Mouse (Mus musculus) heart, embryonic 12.5 days (tissue): ENCODE results near the gene Arhgdib. TPM values are rescaled to one million over a fixed set of nuclear protein-coding genes. Genes with fewer than 3 reads are reported as not detected.
"Not testable (repeated sequence)": the region's sequence is repeated elsewhere in the genome, so short reads cannot be mapped to it uniquely, and the experiment has no call there.

Experiments used
- ATAC-seq: fragments of 200-750 bp; cut with Nextera tagmentation; 2 replicates; pipeline ENCODE4 v1.8.0; 2017; ENCODE audit warnings: moderate TSS enrichment, moderate library complexity; ENCODE audit not compliant: insufficient number of reproducible peaks, low FRiP score
- H3K27ac ChIP-seq: fragments of 300-500 bp; sonication (generic); 2 replicates; pipeline ENCODE4 v1.5.1; 2016; ENCODE audit warnings: mild to moderate bottlenecking, moderate library complexity; ENCODE audit not compliant: poor library complexity, severe bottlenecking
- H3K27me3 ChIP-seq: fragments of 300-500 bp; sonication (generic); replicated peaks from 2 replicates; pipeline ENCODE4 v1.6.1; 2016; ENCODE audit warnings: mild to moderate bottlenecking, moderate library complexity
- H3K36me3 ChIP-seq: fragments of 300-500 bp; sonication (generic); 2 replicates; pipeline ENCODE4 v1.6.1; 2016; ENCODE audit warnings: mild to moderate bottlenecking, moderate library complexity
- H3K4me1 ChIP-seq: fragments of 300-500 bp; sonication (generic); replicated peaks from 2 replicates; pipeline ENCODE4 v1.6.1; 2016; ENCODE audit warnings: mild to moderate bottlenecking
- H3K4me2 ChIP-seq: fragments of 300-500 bp; sonication (generic); 2 replicates; pipeline ENCODE4 v1.6.1; 2016; ENCODE audit warnings: mild to moderate bottlenecking, moderate library complexity
- H3K4me3 ChIP-seq: fragments of 300-500 bp; sonication (generic); 2 replicates; pipeline ENCODE4 v1.5.1; 2016; ENCODE audit warnings: mild to moderate bottlenecking
- H3K9ac ChIP-seq: fragments of 300-500 bp; sonication (generic); 2 replicates; pipeline ENCODE4 v1.6.1; 2016; ENCODE audit warnings: mild to moderate bottlenecking, moderate library complexity
- H3K9me3 ChIP-seq: fragments of 300-500 bp; sonication (generic); replicated peaks from 2 replicates; pipeline ENCODE4 v1.6.1; 2016; ENCODE audit warnings: mild to moderate bottlenecking, moderate library complexity
- WGBS: fragments of 180-500 bp; shearing (Covaris S2); methylation state at CpG from one replicate; pipeline ENCODE4 v1.1.7; 2016; 5-methylcytosine and 5-hydroxymethylcytosine counted together
- polyA plus RNA-seq: library from polyadenylated mRNA; unstranded; fragments of >200 nt; fragmentation: Nextera tagmentation; extraction: Ambion mirVana; gene quantifications from 2 replicates; pipeline ENCODE4 v1.2.1, GENCODE M21; 2016

Arhgdib gene
- polyA plus RNA-seq, 1 experiment from 2014 or later = 93.8 TPM

GRCm38 (mm10) chr6:136884766-136885165, 56.9 kb downstream of the Arhgdib start:
- H3K9ac ChIP-seq, H3K4me2 ChIP-seq, H3K36me3 ChIP-seq, H3K9me3 ChIP-seq, H3K4me1 ChIP-seq, H3K4me3 ChIP-seq, ATAC-seq, H3K27ac ChIP-seq, H3K27me3 ChIP-seq: not testable (repeated sequence)
- 47% methylated on average over 1 of the region's 1 CpGs for WGBS

- no peak overlapping the region for H3K9ac ChIP-seq
- H3K4me1 ChIP-seq = peaks cover 7% of the 10 kb centered on the region
- H3K9me3 ChIP-seq = no peaks in the 10 kb centered on the region
- H3K27me3 ChIP-seq = no peaks in the 10 kb centered on the region
- H3K4me3 ChIP-seq = no peak overlapping the region
- ATAC-seq = no peak
- H3K27ac ChIP-seq = no peak overlapping the region
- H3K4me2 ChIP-seq = no peak overlapping the region
- WGBS = 89% methylated on average over 6 of the region's 6 CpGs
- no peaks in the 10 kb centered on the region for H3K36me3 ChIP-seq
Measured at GRCm38 (mm10) chr6:136883961-136884360, 57.7 kb downstream of the Arhgdib start.

- Histone ChIP-seq H3K9me3 (no peaks in the 10 kb centered on the region), H3K36me3 (no peaks in the 10 kb centered on the region), H3K9ac (no peak overlapping the region), H3K4me1 (peaks cover 7% of the 10 kb centered on the region), H3K27ac (no peak overlapping the region), H3K27me3 (no peaks in the 10 kb centered on the region), H3K4me3 (no peak overlapping the region), H3K4me2 (no peak overlapping the region)
- ATAC-seq = no peak
- WGBS = 73% methylated on average over 3 of the region's 3 CpGs
Measured at GRCm38 (mm10) chr6:136883431-136883915, 58.2 kb downstream of the Arhgdib start.

GRCm38 (mm10) chr6:136881678-136882077, 60.0 kb downstream of the Arhgdib start:
- Histone ChIP-seq H3K27me3 (no peaks in the 10 kb centered on the region), H3K36me3 (no peaks in the 10 kb centered on the region), H3K4me1 (no peaks in the 10 kb centered on the region), H3K27ac (no peak overlapping the region), H3K4me3 (no peak overlapping the region), H3K4me2 (no peak overlapping the region), H3K9ac (no peak overlapping the region), H3K9me3 (no peaks in the 10 kb centered on the region)
- WGBS = 62% methylated on average over 8 of the region's 8 CpGs
- no peak for ATAC-seq

- Histone ChIP-seq H3K27me3 (no peaks in the 10 kb centered on the region), H3K9ac (peak within 1 kb of the TSS; percentile 57), H3K4me1 (peaks cover 21% of the 10 kb centered on the region), H3K36me3 (peaks cover 3% of the 10 kb centered on the region; the same call in 1 of the 2 replicates), H3K9me3 (no peaks in the 10 kb centered on the region), H3K4me2 (peak within 1 kb of the TSS; percentile 60), H3K27ac (peak within 1 kb of the TSS; percentile 79; the same call in 1 of the 2 replicates), H3K4me3 (peak within 1 kb of the TSS; percentile 43)
- 15% methylated on average over 9 of the region's 9 CpGs for WGBS
- ATAC-seq = peak; percentile 75
Measured at GRCm38 (mm10) chr6:136875670-136876069, 66.0 kb downstream of the Arhgdib start, which contains the start of gene Mgp. Mgp (minus strand) TSS chr6:136875823.

GRCm38 (mm10) chr6:136874599-136874998, 67.1 kb downstream of the Arhgdib start:
- H3K9me3 ChIP-seq = no peaks in the 10 kb centered on the region
- ATAC-seq = no peak
- H3K27ac ChIP-seq = peak overlapping the region; percentile 48; the same call in 1 of the 2 replicates
- H3K4me1 ChIP-seq = peaks cover 21% of the 10 kb centered on the region
- H3K4me3 ChIP-seq = peak overlapping the region; percentile 40
- peak overlapping the region; percentile 60 for H3K4me2 ChIP-seq
- H3K36me3 ChIP-seq = peaks cover 3% of the 10 kb centered on the region; the same call in 1 of the 2 replicates
- no peaks in the 10 kb centered on the region for H3K27me3 ChIP-seq
- 0 out of 2 replicates have a peak overlapping the region, but pooled peaks have one; percentile 41 for H3K9ac ChIP-seq
- WGBS = 24% methylated on average over 8 of the region's 8 CpGs

Other genes with a start within 250 kb of the Arhgdib start
- gene Gucy2c, start 160.1 kb downstream of the Arhgdib start, polyA plus RNA-seq = 0.06 TPM in 1 of 2 replicates, not detected in the other
- 0.41 and 0.45 TPM in 2 replicates for gene Hist4h4, start 137.5 kb downstream of the Arhgdib start, polyA plus RNA-seq
- gene H2afj, start 133.7 kb downstream of the Arhgdib start, polyA plus RNA-seq = 85.2 and 86.2 TPM in 2 replicates
- 1.5 and 2.0 TPM in 2 replicates for gene BC049715, start 114.3 kb downstream of the Arhgdib start, polyA plus RNA-seq
- gene Wbp11, start 113.7 kb downstream of the Arhgdib start, polyA plus RNA-seq = 90.5 and 91.8 TPM in 2 replicates
- not detected in 2 replicates for gene Smco3, start 106.4 kb downstream of the Arhgdib start, polyA plus RNA-seq
- gene Art4, start 84.2 kb downstream of the Arhgdib start, polyA plus RNA-seq = 21.8 and 22.5 TPM in 2 replicates
- 139 TPM in 2 replicates for gene Mgp, start 66.1 kb downstream of the Arhgdib start, polyA plus RNA-seq
- gene Erp27, start 19.7 kb downstream of the Arhgdib start, polyA plus RNA-seq = 0.98 and 1.0 TPM in 2 replicates
- 0.22 TPM in 1 of 2 replicates, not detected in the other for gene Pde6h, start 18.1 kb downstream of the Arhgdib start, polyA plus RNA-seq
- 4.4 and 6.6 TPM in 2 replicates for gene Rerg, start 228.6 kb upstream of the Arhgdib start, polyA plus RNA-seq